Mouse (Mus musculus) ES-Bruce4 (cell line): ENCODE results near the gene Phc2.

ENCODE experiments used
- CTCF ChIP-seq: IDR thresholded peaks from one replicate; pipeline ENCODE4 v1.8.1; 2011; ENCODE audit warnings: low read depth, low read length
- EP300 ChIP-seq: IDR thresholded peaks from 2 replicates; pipeline ENCODE4 v1.6.1; 2011; ENCODE audit warnings: low read depth, low read length; ENCODE audit not compliant: insufficient read depth
- POLR2A ChIP-seq: IDR thresholded peaks from one replicate; pipeline ENCODE4 v1.8.1; 2011; ENCODE audit warnings: low read length; ENCODE audit not compliant: insufficient read depth

- TF ChIP-seq CTCF (no peak), EP300 (no peak), POLR2A (no peak)
Observed at GRCm38 (mm10) chr4:128688976-128689375, 34.5 kb downstream of the Phc2 start.
